Mouse (Mus musculus): ENCODE measurements around the gene Ube2l6. TPM values are rescaled to one million over a fixed set of nuclear protein-coding genes. Genes with fewer than 3 reads are reported as not detected.
A peak's percentile ranks its signal among the peaks of the same experiment; 100 is the strongest.

Ube2l6 gene
- polyA plus RNA-seq, 1 experiment from 2014 or later, result 83.7 TPM

DNA sequence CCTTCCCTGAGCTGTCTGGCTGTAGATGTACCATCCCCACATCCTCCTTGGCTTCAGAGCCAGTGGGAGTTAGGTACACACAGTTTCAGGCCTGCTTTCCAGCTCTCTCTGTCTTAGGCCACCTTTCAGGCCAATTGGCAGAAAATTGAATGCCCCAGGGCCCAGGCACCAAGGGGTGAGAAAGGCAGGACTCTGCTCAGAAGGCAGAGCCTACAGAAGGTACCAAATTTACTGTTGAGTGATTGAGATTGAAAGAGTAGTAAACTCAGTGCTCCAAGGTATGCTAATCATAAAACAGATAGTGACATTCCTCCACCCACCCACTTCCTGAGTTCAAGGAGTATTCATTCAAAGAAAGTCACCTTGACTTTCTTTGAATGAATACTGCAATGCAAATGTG, 10.7 kb downstream of the Ube2l6 start:
- H3K27me3 ChIP-seq (replicated peaks; ENCODE audit: insufficient read depth, low read length), result no peaks in the 10 kb centered on the region
- no peak for ATAC-seq
- H3K4me1 ChIP-seq (ENCODE audit: insufficient read depth, low read depth, low read length), result no peaks in the 10 kb centered on the region
- TF ChIP-seq CTCF (IDR thresholded peaks at IDR 0.05), result no peak
- DNase-seq (ENCODE audit: low spot score), result no peak
- H3K4me3 ChIP-seq (ENCODE audit: low read depth, low read length), result no peak overlapping the region
- no peak overlapping the region for H3K9ac ChIP-seq (replicated peaks; ENCODE audit: low read depth)
- H3K27ac ChIP-seq (ENCODE audit: low read length), result no peak overlapping the region
- H3K36me3 ChIP-seq (ENCODE audit: insufficient read depth, low read length), result peaks cover 7% of the 10 kb centered on the region; the same call in 1 of the 2 replicates
- H3K4me2 ChIP-seq (replicated peaks; ENCODE audit: low read depth, low read length), result no peak overlapping the region
- no peaks in the 10 kb centered on the region for H3K9me3 ChIP-seq (ENCODE audit: low read length)

DNA sequence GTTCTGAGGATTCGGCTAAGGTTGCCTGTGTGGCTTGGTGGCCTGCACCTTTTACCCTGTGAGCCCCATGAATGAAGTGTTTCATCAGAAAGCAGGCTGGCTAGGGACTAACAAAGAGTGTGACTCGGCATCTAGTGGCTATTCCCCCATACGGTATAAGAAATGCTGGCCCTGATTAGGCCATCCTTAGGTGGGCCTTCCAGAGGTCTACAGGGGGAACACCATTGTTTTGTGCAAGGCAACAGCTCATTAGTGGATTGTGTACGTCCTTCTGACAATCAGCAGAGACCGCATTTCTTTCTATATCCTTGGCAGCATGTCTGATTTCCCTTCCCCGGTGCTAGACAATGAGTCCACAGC, 11.9 kb downstream of the Ube2l6 start:
- H3K27ac ChIP-seq (ENCODE audit: low read length), result no peak overlapping the region
- H3K36me3 ChIP-seq (ENCODE audit: insufficient read depth, low read length), result peaks cover 7% of the 10 kb centered on the region; the same call in 1 of the 2 replicates
- TF ChIP-seq EP300 (IDR thresholded peaks at IDR 0.05) (no peak), CTCF (IDR thresholded peaks at IDR 0.05) (no peak)
- H3K4me3 ChIP-seq (ENCODE audit: low read depth, low read length), result no peak overlapping the region
- H3K9ac ChIP-seq (replicated peaks; ENCODE audit: low read depth), result no peak overlapping the region
- H3K27me3 ChIP-seq (replicated peaks; ENCODE audit: insufficient read depth, low read length), result no peaks in the 10 kb centered on the region
- 76% methylated on average over 6 of the region's 6 CpGs for WGBS
- H3K9me3 ChIP-seq (ENCODE audit: low read length), result no peaks in the 10 kb centered on the region
- ATAC-seq (0 out of 2 replicates have a peak, but pooled peaks have one; percentile 5), DNase-seq (ENCODE audit: low spot score) (no peak)
- H3K4me2 ChIP-seq (replicated peaks; ENCODE audit: low read depth, low read length), result peak overlapping the region; percentile 60; the same call in 1 of the 2 replicates
- H3K4me1 ChIP-seq (ENCODE audit: insufficient read depth, low read depth, low read length), result no peaks in the 10 kb centered on the region

DNA sequence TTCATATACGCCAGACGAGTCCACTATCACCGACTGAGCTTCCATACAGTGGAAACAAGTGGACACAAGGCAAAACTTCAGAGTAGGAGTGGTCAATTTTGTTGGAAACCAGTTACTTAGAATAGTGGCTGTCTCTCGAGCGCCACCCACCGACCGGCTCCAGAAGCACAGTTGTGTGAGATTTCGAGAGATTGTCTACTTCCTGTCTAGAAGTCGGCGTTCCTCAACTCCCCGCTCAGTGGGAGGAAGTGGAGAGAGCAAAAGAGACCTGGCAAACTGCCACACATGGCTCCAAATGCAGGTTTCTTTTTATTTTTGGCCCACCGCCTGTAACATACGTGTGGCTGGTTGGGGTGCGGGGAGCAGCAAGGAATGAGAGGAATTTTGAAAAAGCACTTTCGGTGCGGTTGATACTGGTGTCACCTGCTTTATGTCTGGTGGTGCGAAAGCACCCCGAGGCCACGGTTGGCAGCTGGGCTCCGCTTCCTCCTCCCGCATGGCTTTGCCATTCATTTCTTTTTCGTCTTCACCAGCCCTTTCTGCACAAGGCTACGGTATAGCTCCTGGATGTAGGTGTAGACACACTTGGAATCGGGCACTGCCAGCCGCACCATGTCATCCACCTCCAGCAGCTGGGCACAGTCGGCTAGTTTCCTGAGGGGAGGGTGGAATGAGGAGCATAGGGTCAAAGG, 12.4 kb downstream of the Ube2l6 start:
- 24% methylated on average over 26 of the region's 26 CpGs for WGBS
- Histone ChIP-seq H3K9me3 (ENCODE audit: low read length) (no peaks in the 10 kb centered on the region), H3K9ac (replicated peaks; ENCODE audit: low read depth) (0 out of 2 replicates have a peak overlapping the region, but pooled peaks have one; percentile 8), H3K27ac (ENCODE audit: low read length) (no peak overlapping the region), H3K27me3 (replicated peaks; ENCODE audit: insufficient read depth, low read length) (no peaks in the 10 kb centered on the region), H3K4me1 (ENCODE audit: insufficient read depth, low read depth, low read length) (no peaks in the 10 kb centered on the region), H3K4me2 (replicated peaks; ENCODE audit: low read depth, low read length) (peak overlapping the region; percentile 60), H3K4me3 (ENCODE audit: low read depth, low read length) (peak overlapping the region; percentile 25), H3K36me3 (ENCODE audit: insufficient read depth, low read length) (peaks cover 7% of the 10 kb centered on the region; the same call in 1 of the 2 replicates)
- DNase-seq (ENCODE audit: low spot score) (peak; percentile 94), ATAC-seq (peak; percentile 87)
- 0 out of 2 replicates have a peak, but pooled peaks have one; percentile 17 for TF ChIP-seq EP300 (IDR thresholded peaks at IDR 0.05)
- peak; percentile 88 for TF ChIP-seq CTCF (IDR thresholded peaks at IDR 0.05)

DNA sequence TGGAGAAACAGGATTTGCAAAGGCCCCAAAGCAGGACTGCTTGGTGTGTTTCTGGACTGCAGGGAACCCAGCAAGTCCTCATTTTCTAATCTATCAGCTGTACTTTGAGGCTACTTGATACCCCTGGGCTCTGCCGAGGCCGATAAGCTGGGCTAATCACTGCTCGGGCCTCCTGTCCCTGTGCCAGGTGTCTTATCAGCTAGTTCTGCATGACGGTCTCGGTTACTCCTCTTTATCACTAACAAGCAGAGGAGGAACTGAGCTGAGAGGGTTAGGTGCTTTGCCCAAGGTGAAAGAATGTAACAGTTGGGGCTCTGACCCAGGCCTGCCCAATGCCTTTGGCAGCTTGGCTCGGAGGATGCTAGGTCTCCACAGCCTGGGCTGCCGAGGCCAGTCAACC, 13.3 kb downstream of the Ube2l6 start:
- no peaks in the 10 kb centered on the region for H3K9me3 ChIP-seq (ENCODE audit: low read length)
- H3K27me3 ChIP-seq (replicated peaks; ENCODE audit: insufficient read depth, low read length), result no peaks in the 10 kb centered on the region
- no peak overlapping the region for H3K4me3 ChIP-seq (ENCODE audit: low read depth, low read length)
- no peaks in the 10 kb centered on the region for H3K4me1 ChIP-seq (ENCODE audit: insufficient read depth, low read depth, low read length)
- TF ChIP-seq CTCF (IDR thresholded peaks at IDR 0.05), result no peak
- no peak for TF ChIP-seq EP300 (IDR thresholded peaks at IDR 0.05)
- peaks cover 7% of the 10 kb centered on the region; the same call in 1 of the 2 replicates for H3K36me3 ChIP-seq (ENCODE audit: insufficient read depth, low read length)
- no peak overlapping the region for H3K9ac ChIP-seq (replicated peaks; ENCODE audit: low read depth)
- 43% methylated on average over 7 of the region's 7 CpGs for WGBS
- DNase-seq (ENCODE audit: low spot score), result no peak
- H3K27ac ChIP-seq (ENCODE audit: low read length), result no peak overlapping the region
- H3K4me2 ChIP-seq (replicated peaks; ENCODE audit: low read depth, low read length), result no peak overlapping the region
- ATAC-seq, result peak; percentile 33

DNA sequence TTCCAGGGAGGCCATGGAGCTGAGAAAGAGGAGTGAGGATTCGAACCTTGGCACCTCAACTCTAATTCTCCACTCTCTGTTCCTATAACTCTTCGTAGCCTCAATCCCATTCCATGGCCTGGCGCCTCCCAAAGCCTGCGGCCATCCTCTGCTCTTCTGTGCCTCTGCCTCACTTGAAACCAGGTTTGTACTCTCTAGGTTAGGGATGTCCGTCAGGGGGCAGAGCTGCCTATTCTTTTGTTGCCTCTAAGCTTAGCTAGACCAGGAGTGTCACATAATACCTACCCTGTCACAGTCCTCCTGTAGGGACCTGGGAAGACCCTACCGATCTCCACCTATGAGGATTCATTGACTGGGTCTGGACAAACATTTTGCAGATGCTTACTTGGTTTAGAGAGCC, 14.0 kb downstream of the Ube2l6 start:
- no peak for ATAC-seq
- Histone ChIP-seq H3K4me1 (ENCODE audit: insufficient read depth, low read depth, low read length) (no peaks in the 10 kb centered on the region), H3K27me3 (replicated peaks; ENCODE audit: insufficient read depth, low read length) (no peaks in the 10 kb centered on the region), H3K4me3 (ENCODE audit: low read depth, low read length) (no peak overlapping the region), H3K4me2 (replicated peaks; ENCODE audit: low read depth, low read length) (no peak overlapping the region), H3K27ac (ENCODE audit: low read length) (no peak overlapping the region), H3K9ac (replicated peaks; ENCODE audit: low read depth) (no peak overlapping the region), H3K9me3 (ENCODE audit: low read length) (no peaks in the 10 kb centered on the region), H3K36me3 (ENCODE audit: insufficient read depth, low read length) (peaks cover 7% of the 10 kb centered on the region; the same call in 1 of the 2 replicates)
- no peak for TF ChIP-seq CTCF (IDR thresholded peaks at IDR 0.05)
- no peak for TF ChIP-seq EP300 (IDR thresholded peaks at IDR 0.05)
- 83% methylated on average over 6 of the region's 6 CpGs for WGBS
- DNase-seq (ENCODE audit: low spot score), result no peak

DNA sequence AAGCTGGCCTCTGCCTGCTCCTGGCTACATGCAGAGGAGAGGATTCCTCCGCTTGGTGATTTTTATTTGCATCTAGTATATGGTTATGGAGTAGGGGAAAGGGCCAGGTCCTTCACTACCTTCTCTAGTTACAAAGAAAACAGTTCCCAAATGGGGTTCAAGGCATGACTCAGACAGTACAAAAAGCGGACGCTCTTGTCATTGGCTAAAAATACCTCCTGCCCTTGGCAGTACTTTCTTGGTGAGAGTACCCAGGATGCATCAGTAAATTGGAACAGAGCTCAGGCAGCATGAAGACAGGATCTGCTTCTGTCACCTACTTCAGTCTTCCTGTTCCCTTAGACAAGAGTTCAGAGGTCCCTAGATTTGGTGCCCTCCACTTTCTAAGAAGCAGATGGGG, 21.2 kb downstream of the Ube2l6 start:
- Histone ChIP-seq H3K4me3 (ENCODE audit: low read depth, low read length) (no peak overlapping the region), H3K27me3 (replicated peaks; ENCODE audit: insufficient read depth, low read length) (no peaks in the 10 kb centered on the region; the same call in 1 of the 2 replicates), H3K27ac (ENCODE audit: low read length) (no peak overlapping the region), H3K9me3 (ENCODE audit: low read length) (no peaks in the 10 kb centered on the region), H3K9ac (replicated peaks; ENCODE audit: low read depth) (no peak overlapping the region), H3K4me2 (replicated peaks; ENCODE audit: low read depth, low read length) (no peak overlapping the region), H3K36me3 (ENCODE audit: insufficient read depth, low read length) (no peaks in the 10 kb centered on the region), H3K4me1 (ENCODE audit: insufficient read depth, low read depth, low read length) (no peaks in the 10 kb centered on the region)
- TF ChIP-seq EP300 (IDR thresholded peaks at IDR 0.05) (no peak), CTCF (IDR thresholded peaks at IDR 0.05) (no peak)
- WGBS, result 35% methylated on average over 3 of the region's 3 CpGs
- peak; percentile 9; the same call in 1 of the 2 replicates for ATAC-seq
- DNase-seq (ENCODE audit: low spot score), result peak; percentile 43

All from lung, postnatal 0 days (tissue).